Mouse (Mus musculus) CH12.LX (cell line): Measurements from ENCODE around the gene Twsg1.

Source experiments
- CHD2 ChIP-seq: IDR thresholded peaks from 2 replicates; pipeline ENCODE4 v1.6.1; 2011; ENCODE audit warnings: low read length, improper control_type of control experiment
- CTCF ChIP-seq, 2 experiments: IDR thresholded peaks in 1 of 2; conservative IDR thresholded peaks in 1 of 2; 2 replicates each; pipeline ENCODE4 v1.5.1; 2011 to 2012; ENCODE audit warnings: low read depth in 2 of 2, low read length in 2 of 2, improper control_type of control experiment in 1 of 2, inconsistent platforms in 1 of 2, mild to moderate bottlenecking in 1 of 2, moderate library complexity in 1 of 2
- MXI1 ChIP-seq: IDR thresholded peaks from 2 replicates; pipeline ENCODE4 v1.6.1; 2011; ENCODE audit warnings: mild to moderate bottlenecking, low read depth, low read length, improper control_type of control experiment
- SIN3A ChIP-seq: IDR thresholded peaks from 2 replicates; pipeline ENCODE4 v1.6.1; 2012; ENCODE audit warnings: low read length, improper control_type of control experiment, inconsistent platforms

GRCm38 (mm10) chr17:65924218-65924617, 26.8 kb downstream of the Twsg1 start:
- no peak for TF ChIP-seq SIN3A
- no peak for TF ChIP-seq CHD2
- TF ChIP-seq CTCF (conservative IDR thresholded peaks at IDR 0.05 in 1 of 2, IDR thresholded peaks at IDR 0.05 in 1 of 2; ENCODE audit: low read depth in 2 of 2, low read length in 2 of 2) = no peak
- TF ChIP-seq MXI1 = no peak
